Mouse (Mus musculus) neural tube, embryonic 13.5 days (tissue): Measurements from ENCODE around the gene Uap1l1. TPM values are rescaled to one million over a fixed set of nuclear protein-coding genes. Genes with fewer than 3 reads are reported as not detected.

Source experiments
- ATAC-seq: fragments of 200-750 bp; cut with Nextera tagmentation; 2 replicates; pipeline ENCODE4 v1.8.0; 2017; ENCODE audit warnings: low read depth, mild to moderate bottlenecking, moderate TSS enrichment, moderate library complexity
- H3K27ac ChIP-seq: fragments of 300-500 bp; sonication (generic); replicated peaks from 2 replicates; pipeline ENCODE4 v1.5.1; 2015; ENCODE audit warnings: moderate library complexity, mild to moderate bottlenecking, inconsistent platforms
- H3K27me3 ChIP-seq: fragments of 300-500 bp; sonication (generic); 2 replicates; pipeline ENCODE4 v1.6.1; 2015; ENCODE audit warnings: mild to moderate bottlenecking, inconsistent platforms
- H3K36me3 ChIP-seq: fragments of 300-500 bp; sonication (generic); 2 replicates; pipeline ENCODE4 v1.6.1; 2015; ENCODE audit warnings: mild to moderate bottlenecking, inconsistent platforms
- H3K4me1 ChIP-seq: fragments of 300-500 bp; sonication (generic); replicated peaks from 2 replicates; pipeline ENCODE4 v1.6.1; 2015; ENCODE audit warnings: inconsistent platforms
- H3K4me2 ChIP-seq: fragments of 300-500 bp; sonication (generic); 2 replicates; pipeline ENCODE4 v1.6.1; 2015; ENCODE audit warnings: inconsistent platforms, mild to moderate bottlenecking, moderate library complexity
- H3K4me3 ChIP-seq: fragments of 300-500 bp; sonication (generic); 2 replicates; pipeline ENCODE4 v1.5.1; 2015; ENCODE audit warnings: mild to moderate bottlenecking, inconsistent platforms
- H3K9ac ChIP-seq: fragments of 300-500 bp; sonication (generic); 2 replicates; pipeline ENCODE4 v1.6.1; 2015; ENCODE audit warnings: moderate library complexity, mild to moderate bottlenecking, inconsistent platforms
- H3K9me3 ChIP-seq: fragments of 300-500 bp; sonication (generic); 2 replicates; pipeline ENCODE4 v1.6.1; 2016; ENCODE audit warnings: inconsistent platforms
- WGBS: fragments of 180-500 bp; shearing (Covaris S2); methylation state at CpG from one replicate; pipeline ENCODE4 v1.1.7; 2015; 5-methylcytosine and 5-hydroxymethylcytosine counted together
- polyA plus RNA-seq: library from polyadenylated mRNA; unstranded; fragments of >200 nt; fragmentation: Nextera tagmentation; extraction: Ambion mirVana; gene quantifications from 2 replicates; pipeline ENCODE4 v1.2.1, GENCODE M21; 2015

The Uap1l1 gene
- polyA plus RNA-seq, 1 experiment from 2014 or later: 6.0 TPM

DNA sequence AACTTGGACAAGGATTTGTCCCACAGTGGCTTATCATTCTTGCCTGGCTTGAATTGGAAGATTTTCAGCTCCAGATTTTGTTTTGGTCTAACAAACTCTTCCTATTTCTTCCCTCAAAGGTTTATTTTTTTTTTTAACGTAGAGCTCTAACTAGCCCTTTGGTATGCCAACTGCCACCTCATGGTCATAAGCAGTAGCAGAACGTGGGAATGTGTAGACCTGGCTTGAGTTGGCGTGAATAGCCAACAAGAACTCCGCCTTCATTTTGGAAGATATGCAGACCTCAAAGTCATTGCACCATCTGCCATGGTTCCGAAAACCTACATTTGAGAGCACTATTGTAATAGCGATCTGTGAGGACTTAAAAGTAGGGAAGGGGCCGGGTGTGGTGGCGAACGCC, 34.0 kb downstream of the Uap1l1 start:
- Histone ChIP-seq H3K9me3 (no peaks in the 10 kb centered on the region), H3K27ac (no peak overlapping the region), H3K4me1 (peaks cover 32% of the 10 kb centered on the region), H3K4me2 (peak overlapping the region; percentile 77), H3K9ac (peak overlapping the region; percentile 92), H3K36me3 (peaks cover 30% of the 10 kb centered on the region), H3K27me3 (no peaks in the 10 kb centered on the region), H3K4me3 (peak overlapping the region; percentile 78)
- no peak for ATAC-seq
- 58% methylated on average over 9 of the region's 9 CpGs for WGBS

DNA sequence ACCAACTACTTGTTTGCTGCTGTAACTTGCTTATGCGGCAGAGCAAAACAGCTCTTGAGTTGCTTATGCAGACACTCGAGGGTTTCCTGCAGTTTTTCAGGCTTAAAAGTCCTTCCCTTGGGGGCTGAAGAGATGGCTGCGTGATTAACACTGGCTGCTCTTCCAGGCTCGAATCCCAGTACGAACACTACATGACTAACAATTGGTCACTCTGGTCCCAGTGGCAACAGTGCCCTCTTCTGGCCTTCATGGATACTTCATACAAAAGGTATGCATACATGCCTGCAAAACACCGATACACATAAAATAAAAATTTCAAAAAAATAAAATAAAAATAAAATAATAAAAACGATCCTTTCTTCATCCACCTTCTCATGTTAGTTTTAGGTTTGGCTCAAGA, 37.0 kb downstream of the Uap1l1 start:
- Histone ChIP-seq H3K27ac (no peak overlapping the region), H3K27me3 (0 out of 2 replicates have a peak, but pooled peaks cover 10% of the 10 kb centered on the region), H3K4me2 (no peak overlapping the region), H3K36me3 (no peaks in the 10 kb centered on the region), H3K9me3 (no peaks in the 10 kb centered on the region), H3K4me1 (peaks cover 14% of the 10 kb centered on the region), H3K4me3 (no peak overlapping the region), H3K9ac (no peak overlapping the region)
- ATAC-seq: no peak
- 31% methylated on average over 7 of the region's 7 CpGs for WGBS

DNA sequence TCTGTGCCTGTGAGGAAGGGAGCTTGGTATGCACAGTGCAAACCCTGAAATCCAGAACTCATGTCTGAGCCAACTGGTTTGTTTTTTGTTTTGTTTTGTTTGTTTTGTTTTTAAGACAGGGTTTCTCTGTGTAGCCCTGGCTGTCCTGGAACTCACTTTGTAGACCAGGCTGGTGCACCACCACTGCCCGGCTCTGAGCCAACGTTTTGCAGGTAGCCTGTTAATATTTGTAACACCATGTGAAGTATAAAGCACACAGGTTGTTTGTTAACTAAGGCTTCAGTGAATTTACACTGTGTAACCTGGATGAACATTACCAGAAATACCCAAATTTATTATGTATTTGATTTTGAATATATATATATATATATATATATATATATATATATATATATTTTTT, 39.4 kb downstream of the Uap1l1 start:
- 74% methylated on average over 2 of the region's 2 CpGs for WGBS
- H3K4me1 ChIP-seq: peaks cover under 1% of the 10 kb centered on the region
- H3K4me2 ChIP-seq: no peak overlapping the region
- H3K27ac ChIP-seq: no peak overlapping the region
- no peak overlapping the region for H3K9ac ChIP-seq
- H3K9me3 ChIP-seq: no peaks in the 10 kb centered on the region
- no peaks in the 10 kb centered on the region for H3K36me3 ChIP-seq
- no peak for ATAC-seq
- H3K27me3 ChIP-seq: peaks cover 27% of the 10 kb centered on the region
- H3K4me3 ChIP-seq: no peak overlapping the region

DNA sequence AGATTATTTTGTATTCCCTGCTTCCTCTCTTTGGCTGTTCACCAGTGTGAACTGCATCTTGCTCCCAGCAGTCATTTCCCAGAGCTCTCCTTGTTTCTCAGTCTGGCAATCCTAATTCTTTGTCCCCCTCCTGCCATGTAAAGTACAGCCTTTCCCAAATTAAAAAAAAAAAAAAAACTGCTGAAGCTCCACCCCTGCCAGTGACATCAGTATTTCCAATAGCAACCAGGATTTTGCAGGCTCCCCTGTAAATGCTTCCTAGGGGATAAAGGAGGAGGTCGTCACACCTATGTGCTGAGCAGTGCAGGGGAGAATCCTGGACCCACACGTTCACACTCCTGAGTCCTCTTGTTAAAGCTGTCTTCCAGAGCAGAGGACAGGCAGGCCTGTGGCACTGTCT, 45.4 kb downstream of the Uap1l1 start:
- WGBS: 48% methylated on average over 2 of the region's 2 CpGs
- H3K27ac ChIP-seq: no peak overlapping the region
- H3K9me3 ChIP-seq: no peaks in the 10 kb centered on the region
- no peak for ATAC-seq
- no peak overlapping the region for H3K9ac ChIP-seq
- no peak overlapping the region for H3K4me3 ChIP-seq
- H3K4me2 ChIP-seq: no peak overlapping the region
- H3K4me1 ChIP-seq: peaks cover 28% of the 10 kb centered on the region
- H3K36me3 ChIP-seq: no peaks in the 10 kb centered on the region
- peaks cover 85% of the 10 kb centered on the region for H3K27me3 ChIP-seq

DNA sequence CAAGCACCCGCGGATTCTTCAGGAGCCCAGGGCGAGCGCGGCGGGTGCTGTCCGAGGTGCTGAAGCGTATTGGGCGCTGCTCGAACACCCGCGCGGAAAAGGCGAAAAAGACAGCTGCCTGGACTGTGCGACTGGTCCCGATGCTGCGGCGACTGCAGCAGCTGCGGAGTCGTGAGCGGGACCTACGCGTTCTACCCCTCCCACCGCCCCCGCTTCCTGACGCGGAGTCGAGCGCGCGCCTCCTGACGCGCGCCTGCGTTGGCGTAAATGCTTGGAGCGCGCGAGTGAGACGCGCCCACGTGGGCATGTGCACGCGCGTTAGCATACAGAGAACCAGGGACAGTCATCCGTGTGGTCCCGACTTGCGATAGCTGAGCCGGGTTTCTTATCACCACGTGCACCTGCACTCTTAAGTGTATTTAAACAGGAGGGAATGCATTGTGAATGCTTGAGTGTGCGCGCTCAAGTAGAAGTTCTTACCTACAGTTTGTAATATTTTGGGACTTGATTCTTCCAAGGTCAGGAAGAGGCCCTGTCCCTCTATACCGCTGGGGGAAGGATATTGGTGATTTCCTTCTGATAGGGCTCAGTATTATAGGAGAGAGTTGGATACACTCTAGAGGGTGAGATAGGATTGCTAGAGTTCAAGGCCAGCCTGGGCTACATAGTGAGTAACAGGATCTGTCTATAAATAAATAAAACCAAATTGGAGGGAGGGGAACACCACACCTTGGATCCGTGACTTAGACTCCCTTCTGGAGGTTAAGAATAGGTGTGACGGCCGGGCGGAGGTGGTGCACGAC, 46.3 kb downstream of the Uap1l1 start, which contains the start of gene Grin1:
TSS of gene Grin1 (minus strand) at position 217 of the 803 bp plus-strand sequence.
- peak within 1 kb of the TSS; percentile 86 for H3K27ac ChIP-seq
- peaks cover 28% of the 10 kb centered on the region for H3K4me1 ChIP-seq
- WGBS: 10% methylated on average over 58 of the region's 58 CpGs
- ATAC-seq: peak; percentile 86
- H3K4me3 ChIP-seq: peak within 1 kb of the TSS; percentile 60
- H3K36me3 ChIP-seq: 0 out of 2 replicates have a peak, but pooled peaks cover 3% of the 10 kb centered on the region
- H3K27me3 ChIP-seq: peaks cover 88% of the 10 kb centered on the region
- no peaks in the 10 kb centered on the region for H3K9me3 ChIP-seq
- H3K9ac ChIP-seq: peak within 1 kb of the TSS; percentile 77
- peak within 1 kb of the TSS; percentile 69 for H3K4me2 ChIP-seq

DNA sequence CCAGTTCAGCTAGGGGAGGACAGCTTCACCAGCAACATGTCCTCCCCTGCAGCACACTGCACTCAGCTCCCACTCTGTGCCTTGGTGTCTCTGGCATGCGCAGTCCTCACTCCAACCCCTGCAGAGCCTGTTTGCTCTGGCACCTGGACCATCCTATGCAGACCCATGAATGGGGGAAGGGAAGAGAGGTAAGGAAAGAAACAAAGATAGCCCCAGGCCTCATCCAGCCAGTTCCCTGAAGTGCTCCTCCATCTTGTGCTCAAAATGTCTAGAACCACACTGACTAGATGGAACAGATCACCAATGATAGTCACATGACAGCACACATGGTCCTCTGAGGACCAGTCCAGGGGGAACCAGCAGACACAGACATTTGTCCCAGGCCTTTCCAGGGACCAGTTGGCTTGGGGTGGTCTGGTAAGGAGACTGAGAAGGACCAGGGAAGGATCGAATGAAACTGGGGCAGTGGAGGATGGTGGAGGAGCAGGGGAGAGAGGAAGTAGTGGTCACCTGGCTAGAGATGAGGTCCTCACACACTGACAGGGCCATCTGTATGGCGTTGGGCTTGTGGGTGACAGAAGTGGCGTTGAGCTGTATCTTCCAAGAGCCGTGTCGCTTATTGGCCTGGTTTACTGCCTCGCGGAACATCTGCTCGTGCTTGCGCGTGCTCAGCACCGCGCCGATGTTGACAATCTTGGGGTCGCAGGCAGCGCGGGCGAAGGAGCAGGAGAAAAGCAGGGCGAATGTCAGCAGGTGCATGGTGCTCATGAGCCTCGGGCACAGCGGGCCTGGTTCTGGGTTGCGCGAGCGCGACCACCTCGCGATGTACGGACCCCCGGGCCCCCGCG, 47.1 kb downstream of the Uap1l1 start:
- peak; percentile 81 for ATAC-seq
- WGBS: 4% methylated on average over 31 of the region's 31 CpGs
- Histone ChIP-seq H3K27ac (peak overlapping the region; percentile 86), H3K9ac (peak overlapping the region; percentile 77), H3K9me3 (no peaks in the 10 kb centered on the region), H3K36me3 (peaks cover 4% of the 10 kb centered on the region; the same call in 1 of the 2 replicates), H3K27me3 (peaks cover 93% of the 10 kb centered on the region), H3K4me3 (peak overlapping the region; percentile 60), H3K4me2 (peak overlapping the region; percentile 69), H3K4me1 (peaks cover 28% of the 10 kb centered on the region)

DNA sequence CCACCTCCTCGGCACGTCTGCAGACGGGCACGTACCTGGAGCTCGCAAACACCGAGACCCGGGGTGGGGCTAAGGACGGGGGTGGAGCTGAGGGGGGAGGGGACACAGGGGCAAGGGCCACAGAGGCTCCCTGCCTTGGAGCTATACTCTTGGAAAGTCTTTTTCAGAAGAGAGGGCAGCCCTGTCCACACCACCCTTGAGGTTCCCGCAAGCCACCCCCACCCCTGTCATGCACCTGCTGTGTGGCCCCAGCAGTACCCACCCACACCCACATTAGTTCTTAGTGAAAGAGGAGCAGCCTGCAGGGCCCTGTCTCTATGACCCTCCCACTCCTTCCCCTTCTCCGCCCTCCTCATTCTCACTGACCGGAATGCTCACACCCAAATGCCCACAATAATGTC, 54.0 kb downstream of the Uap1l1 start:
- Histone ChIP-seq H3K27me3 (peaks cover 99% of the 10 kb centered on the region), H3K27ac (no peak overlapping the region), H3K4me2 (no peak overlapping the region), H3K9me3 (no peaks in the 10 kb centered on the region), H3K9ac (no peak overlapping the region), H3K4me1 (0 out of 2 replicates have a peak, but pooled peaks cover under 1% of the 10 kb centered on the region), H3K4me3 (no peak overlapping the region), H3K36me3 (peaks cover 48% of the 10 kb centered on the region)
- ATAC-seq: no peak
- 2% methylated on average over 11 of the region's 11 CpGs for WGBS

GRCm38 (mm10) chr2:25310969-25311368, 54.5 kb downstream of the Uap1l1 start:
- Histone ChIP-seq H3K27me3 (peaks cover 99% of the 10 kb centered on the region), H3K4me2 (no peak overlapping the region), H3K9ac (no peak overlapping the region), H3K9me3 (no peaks in the 10 kb centered on the region), H3K27ac (no peak overlapping the region), H3K4me1 (no peaks in the 10 kb centered on the region), H3K36me3 (peaks cover 48% of the 10 kb centered on the region), H3K4me3 (no peak overlapping the region)
- WGBS: 2% methylated on average over 22 of the region's 22 CpGs
- ATAC-seq: no peak

DNA sequence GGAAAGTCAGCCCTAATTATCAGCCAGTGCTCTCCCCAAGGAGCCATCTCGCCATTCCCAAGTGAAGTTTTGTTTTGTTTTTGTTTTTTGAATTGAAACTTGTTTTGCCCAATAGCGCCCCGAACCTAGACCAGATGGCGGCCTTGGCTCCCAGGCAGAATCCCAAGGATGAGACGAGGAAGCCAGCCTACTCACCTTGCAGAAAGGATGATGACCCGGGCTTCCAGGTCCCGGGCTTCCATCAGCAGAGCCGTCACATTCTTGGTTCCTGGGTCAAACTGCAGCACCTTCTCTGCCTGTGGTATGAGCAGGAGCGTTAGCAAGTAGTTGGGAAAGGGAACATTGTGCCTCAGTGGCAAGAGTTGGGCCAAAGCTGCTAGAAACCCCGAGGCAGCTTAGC, 55.3 kb downstream of the Uap1l1 start:
- no peak for ATAC-seq
- Histone ChIP-seq H3K27me3 (peaks cover 99% of the 10 kb centered on the region), H3K9ac (no peak overlapping the region), H3K4me1 (peaks cover 7% of the 10 kb centered on the region), H3K9me3 (no peaks in the 10 kb centered on the region), H3K36me3 (peaks cover 48% of the 10 kb centered on the region), H3K4me2 (no peak overlapping the region), H3K4me3 (no peak overlapping the region), H3K27ac (no peak overlapping the region)
- WGBS: 54% methylated on average over 10 of the region's 10 CpGs

Other genes starting within 250 kb of the Uap1l1 start
- 25.5 and 27.9 TPM in 2 replicates for gene Nrarp, start 184.9 kb downstream of the Uap1l1 start, polyA plus RNA-seq
- gene Tor4a, start 168.8 kb downstream of the Uap1l1 start, polyA plus RNA-seq: 1.2 and 1.4 TPM in 2 replicates
- 95.1 and 99.9 TPM in 2 replicates for gene Nelfb, start 154.2 kb downstream of the Uap1l1 start, polyA plus RNA-seq
- gene Stpg3, start 151.0 kb downstream of the Uap1l1 start, polyA plus RNA-seq: 0.15 TPM in 1 of 2 replicates, not detected in the other
- 0.89 TPM in 1 of 2 replicates, not detected in the other for gene Fam166a, start 146.9 kb downstream of the Uap1l1 start, polyA plus RNA-seq
- 361 and 388 TPM in 2 replicates for gene Tubb4b, start 141.0 kb downstream of the Uap1l1 start, polyA plus RNA-seq
- gene Slc34a3, start 131.3 kb downstream of the Uap1l1 start, polyA plus RNA-seq: not detected in 2 replicates
- gene Rnf224, start 128.9 kb downstream of the Uap1l1 start, polyA plus RNA-seq: not detected in 2 replicates
- gene Rnf208, start 123.4 kb downstream of the Uap1l1 start, polyA plus RNA-seq: 83.0 and 91.6 TPM in 2 replicates
- 0.22 TPM in 1 of 2 replicates, not detected in the other for gene Cysrt1, start 123.2 kb downstream of the Uap1l1 start, polyA plus RNA-seq
- 5.3 and 5.4 TPM in 2 replicates for gene AL732309.1, start 118.8 kb downstream of the Uap1l1 start, polyA plus RNA-seq
- gene Tmem203, start 110.2 kb downstream of the Uap1l1 start, polyA plus RNA-seq: 18.8 and 21.5 TPM in 2 replicates
- 13.3 and 14.6 TPM in 2 replicates for gene Tprn, start 103.1 kb downstream of the Uap1l1 start, polyA plus RNA-seq
- 187 and 206 TPM in 2 replicates for gene Ssna1, start 93.2 kb downstream of the Uap1l1 start, polyA plus RNA-seq
- gene Anapc2, start 93.2 kb downstream of the Uap1l1 start, polyA plus RNA-seq: 128 and 131 TPM in 2 replicates
- gene Tmem210, start 77.5 kb downstream of the Uap1l1 start, polyA plus RNA-seq: not detected in 2 replicates
- not detected in 2 replicates for gene Lrrc26, start 75.8 kb downstream of the Uap1l1 start, polyA plus RNA-seq
- 27.1 and 30.2 TPM in 2 replicates for gene Grin1, start 46.5 kb downstream of the Uap1l1 start, polyA plus RNA-seq
- 55.4 and 73.6 TPM in 2 replicates for gene Man1b1, start 33.3 kb downstream of the Uap1l1 start, polyA plus RNA-seq
- gene Dpp7, start 9.3 kb downstream of the Uap1l1 start, polyA plus RNA-seq: 26.4 and 27.5 TPM in 2 replicates
- gene Sapcd2, start 6.6 kb upstream of the Uap1l1 start, polyA plus RNA-seq: 9.9 and 11.3 TPM in 2 replicates
- 11.0 and 14.8 TPM in 2 replicates for gene Entpd2, start 30.2 kb upstream of the Uap1l1 start, polyA plus RNA-seq
- 359 and 403 TPM in 2 replicates for gene Npdc1, start 33.7 kb upstream of the Uap1l1 start, polyA plus RNA-seq
- 0.18 TPM in 1 of 2 replicates, not detected in the other for gene Fut7, start 57.6 kb upstream of the Uap1l1 start, polyA plus RNA-seq
- gene Abca2, start 63.0 kb upstream of the Uap1l1 start, polyA plus RNA-seq: 9.8 and 10.2 TPM in 2 replicates
- gene Clic3, start 91.2 kb upstream of the Uap1l1 start, polyA plus RNA-seq: 2.8 and 3.2 TPM in 2 replicates
- gene Paxx, start 95.4 kb upstream of the Uap1l1 start, polyA plus RNA-seq: 85.1 and 97.1 TPM in 2 replicates
- gene Ptgds, start 104.4 kb upstream of the Uap1l1 start, polyA plus RNA-seq: 19.7 and 19.9 TPM in 2 replicates
- gene Lcn12, start 128.2 kb upstream of the Uap1l1 start, polyA plus RNA-seq: not detected in 2 replicates
- gene Fbxw5, start 135.1 kb upstream of the Uap1l1 start, polyA plus RNA-seq: 124 and 129 TPM in 2 replicates
- 5.7 and 8.0 TPM in 2 replicates for gene C8g, start 136.0 kb upstream of the Uap1l1 start, polyA plus RNA-seq
- gene Traf2, start 181.3 kb upstream of the Uap1l1 start, polyA plus RNA-seq: 19.2 and 20.8 TPM in 2 replicates
- 426 and 453 TPM in 2 replicates for gene Edf1, start 192.2 kb upstream of the Uap1l1 start, polyA plus RNA-seq
- gene Mamdc4, start 209.2 kb upstream of the Uap1l1 start, polyA plus RNA-seq: 2.5 and 3.4 TPM in 2 replicates
- gene Phpt1, start 209.5 kb upstream of the Uap1l1 start, polyA plus RNA-seq: 180 and 188 TPM in 2 replicates
- gene Ajm1, start 216.1 kb upstream of the Uap1l1 start, polyA plus RNA-seq: 7.1 and 8.4 TPM in 2 replicates
- 65.7 and 74.3 TPM in 2 replicates for gene Rabl6, start 242.8 kb upstream of the Uap1l1 start, polyA plus RNA-seq